Mouse (Mus musculus): ENCODE data around the gene Cyp4f39.
A peak's percentile ranks its signal among the peaks of the same experiment; 100 is the strongest.
"Not testable (repeated sequence)": the region's sequence is repeated elsewhere in the genome, so short reads cannot be mapped to it uniquely, and the experiment has no call there.

The Cyp4f39 gene

GRCm38 (mm10) chr17:32474954-32475560, 22.5 kb downstream of the Cyp4f39 start:
- no peak for DNase-seq (ENCODE audit: low spot score in 2 of 2)

DNA sequence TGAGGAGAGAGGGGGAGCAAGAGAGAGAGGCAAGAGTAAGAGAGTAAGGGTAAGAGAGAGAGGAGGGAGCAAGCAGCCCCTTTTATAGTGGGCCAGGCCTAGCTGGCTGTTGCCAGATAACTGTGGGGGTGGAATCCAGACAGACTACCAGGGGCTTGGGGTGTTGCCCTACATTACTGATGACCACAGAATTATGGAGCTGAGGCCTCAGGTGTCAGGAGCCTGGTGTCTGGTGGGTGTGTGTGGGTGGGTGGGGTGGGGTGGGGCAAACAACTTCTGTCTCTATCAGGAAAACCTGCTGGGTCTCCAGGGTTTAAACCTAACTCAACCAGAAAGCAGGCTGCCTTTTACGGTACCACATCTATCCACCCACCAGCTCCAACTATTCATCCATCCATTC, 24.7 kb downstream of the Cyp4f39 start:
- DNase-seq (ENCODE audit: low spot score in 2 of 2), result no peak

- no peak for DNase-seq (ENCODE audit: low spot score in 2 of 2)
Measured at GRCm38 (mm10) chr17:32478727-32479126, 26.2 kb downstream of the Cyp4f39 start.

- no peak for DNase-seq (ENCODE audit: low spot score in 2 of 2)
Measured at GRCm38 (mm10) chr17:32479554-32480506, 27.3 kb downstream of the Cyp4f39 start.

GRCm38 (mm10) chr17:32481766-32482165, 29.2 kb downstream of the Cyp4f39 start:
- DNase-seq (ENCODE audit: low spot score in 2 of 2), result no peak

DNA sequence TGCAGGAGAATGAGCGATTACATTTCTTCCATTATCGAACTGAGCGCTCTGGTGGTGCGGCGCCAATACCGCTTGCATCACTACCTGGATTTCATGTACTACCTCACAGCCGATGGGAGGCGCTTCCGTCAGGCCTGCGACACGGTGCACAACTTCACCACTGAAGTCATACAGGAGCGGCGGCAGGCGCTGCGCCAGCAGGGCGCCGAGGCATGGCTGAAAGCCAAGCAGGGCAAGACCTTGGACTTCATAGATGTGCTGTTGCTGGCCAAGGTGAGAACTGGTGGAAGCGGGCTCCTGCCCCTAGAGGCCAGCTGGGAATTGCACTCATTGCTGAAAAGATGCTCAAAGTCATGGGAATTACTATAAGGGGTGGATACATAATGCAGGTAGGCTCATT, 30.7 kb downstream of the Cyp4f39 start:
- DNase-seq (ENCODE audit: low spot score in 2 of 2), result peak; percentile 45 to 60

GRCm38 (mm10) chr17:32492349-32492980, 39.9 kb downstream of the Cyp4f39 start:
- DNase-seq (ENCODE audit: low spot score in 2 of 2), result no peak

GRCm38 (mm10) chr17:32494601-32495000, 42.1 kb downstream of the Cyp4f39 start:
- DNase-seq (ENCODE audit: low spot score in 2 of 2), result peak; percentile 55 to 79

DNA sequence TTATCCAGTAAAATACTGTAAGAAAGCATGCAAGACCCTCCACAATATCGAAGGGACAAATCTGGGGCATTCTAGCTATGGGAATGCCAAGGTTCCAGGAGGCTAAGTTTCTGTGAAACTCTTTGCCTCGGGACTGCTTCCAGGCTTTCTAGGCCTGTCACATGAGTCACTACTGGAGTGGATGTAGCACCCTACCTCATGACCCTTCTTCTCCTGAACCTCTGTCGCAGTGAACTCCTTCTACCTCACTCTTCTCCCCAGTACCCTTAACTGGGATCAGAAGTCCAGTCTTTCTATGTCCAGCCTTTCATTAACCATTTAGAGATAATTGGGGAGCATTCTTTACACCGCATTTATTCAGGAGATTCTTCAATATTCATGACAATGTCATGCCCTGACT, 48.0 kb downstream of the Cyp4f39 start:
- not testable (repeated sequence) for DNase-seq (ENCODE audit: low spot score in 2 of 2)

DNA sequence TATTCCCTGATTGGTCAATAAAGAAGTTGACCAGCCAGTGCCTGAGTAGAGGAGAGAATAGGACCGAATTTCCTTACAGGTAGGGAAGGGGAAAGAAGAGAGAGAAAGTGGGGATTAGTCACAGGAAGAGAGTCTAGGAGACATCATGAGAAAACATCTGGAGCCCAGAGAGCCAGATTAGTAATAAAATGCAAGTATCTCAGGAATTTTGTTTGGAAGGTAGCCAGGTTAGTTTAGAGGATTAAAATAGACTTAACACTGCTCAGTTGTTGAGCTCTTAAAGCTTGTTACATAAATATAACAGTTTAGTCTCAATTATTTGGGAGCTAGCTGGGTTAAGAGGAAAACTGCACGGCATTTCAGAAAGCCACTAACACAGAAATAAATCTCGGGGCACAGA, 48.5 kb downstream of the Cyp4f39 start:
- no peak for DNase-seq (ENCODE audit: low spot score in 2 of 2)

DNA sequence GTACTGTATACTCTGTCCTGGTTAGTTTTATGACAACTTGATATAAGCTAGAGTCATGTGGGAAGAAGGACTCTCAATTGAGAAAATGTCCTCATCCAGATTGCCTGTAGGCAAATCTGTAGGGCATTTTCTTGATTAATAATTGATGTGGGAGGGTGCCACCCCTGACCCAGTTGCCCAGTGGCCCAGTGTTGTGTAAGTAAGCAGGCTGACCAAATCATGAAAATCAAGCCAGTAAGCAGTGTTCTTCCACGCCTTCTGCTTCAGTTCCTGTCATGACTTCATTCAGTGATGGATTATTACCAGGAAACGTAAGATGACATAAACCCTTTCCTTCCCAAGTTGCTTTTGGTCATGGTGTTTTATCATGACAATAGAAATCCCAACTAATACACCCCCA, 50.6 kb downstream of the Cyp4f39 start:
- no peak for DNase-seq (ENCODE audit: low spot score in 2 of 2)

DNA sequence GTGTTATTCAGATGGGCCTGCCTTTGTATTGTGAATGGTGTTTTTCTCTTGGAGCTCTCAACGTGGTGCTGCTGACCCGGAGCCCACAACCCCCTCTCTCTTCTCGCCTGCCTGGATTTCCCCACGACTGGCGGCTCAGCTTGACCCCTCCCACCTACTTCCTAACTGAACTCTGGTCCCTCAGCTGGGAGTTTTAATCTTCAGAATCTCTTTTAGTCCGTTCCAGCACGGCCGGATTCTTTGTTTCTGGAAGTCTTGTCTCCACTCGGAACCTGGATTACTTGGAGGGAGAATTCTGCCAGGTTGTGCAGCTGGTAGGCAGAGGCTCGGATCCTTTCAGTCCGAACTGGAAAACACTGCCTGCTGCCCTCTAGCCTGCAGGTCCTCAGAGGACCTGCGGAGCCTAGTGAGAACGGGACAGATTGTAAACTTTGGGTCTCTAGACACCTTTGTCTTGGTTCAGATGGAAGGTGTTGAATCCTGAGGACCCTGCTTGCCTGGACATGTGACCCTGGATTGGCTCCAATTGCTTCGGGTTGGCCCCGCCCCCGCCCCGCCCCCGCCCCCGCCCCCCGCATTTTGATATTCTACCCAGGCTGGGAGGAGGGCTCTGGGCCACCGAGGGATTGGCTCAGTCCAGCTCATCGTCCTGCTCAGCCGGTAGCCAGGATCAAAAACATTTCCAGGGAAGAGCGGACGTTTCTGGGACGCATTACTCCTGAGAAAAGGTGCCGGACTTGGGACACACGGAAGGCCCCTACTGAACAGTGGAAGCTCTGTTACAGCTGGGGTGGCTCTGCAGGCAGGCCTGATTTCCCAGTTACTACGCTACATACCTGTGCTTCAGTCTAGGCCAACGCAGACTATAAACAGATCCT, 53.6 kb downstream of the Cyp4f39 start, which contains the start of gene Cyp4f17:
Gene Cyp4f17 (plus strand): TSS at position 200 of the 878 bp plus-strand sequence.
- no peak for DNase-seq (ENCODE audit: low spot score in 2 of 2)

- DNase-seq (ENCODE audit: low spot score in 2 of 2), result no peak
Measured at GRCm38 (mm10) chr17:32506729-32507245, 54.3 kb downstream of the Cyp4f39 start.

GRCm38 (mm10) chr17:32516126-32516525, 63.6 kb downstream of the Cyp4f39 start:
- DNase-seq (ENCODE audit: low spot score in 2 of 2), result no peak

- no peak for DNase-seq (ENCODE audit: low spot score in 2 of 2)
Measured at GRCm38 (mm10) chr17:32521981-32522380, 69.5 kb downstream of the Cyp4f39 start.

GRCm38 (mm10) chr17:32522386-32522785, 69.9 kb downstream of the Cyp4f39 start:
- no peak for DNase-seq (ENCODE audit: low spot score in 2 of 2)

- no peak for DNase-seq (ENCODE audit: low spot score in 2 of 2)
Measured at GRCm38 (mm10) chr17:32522816-32523215, 70.3 kb downstream of the Cyp4f39 start.

DNA sequence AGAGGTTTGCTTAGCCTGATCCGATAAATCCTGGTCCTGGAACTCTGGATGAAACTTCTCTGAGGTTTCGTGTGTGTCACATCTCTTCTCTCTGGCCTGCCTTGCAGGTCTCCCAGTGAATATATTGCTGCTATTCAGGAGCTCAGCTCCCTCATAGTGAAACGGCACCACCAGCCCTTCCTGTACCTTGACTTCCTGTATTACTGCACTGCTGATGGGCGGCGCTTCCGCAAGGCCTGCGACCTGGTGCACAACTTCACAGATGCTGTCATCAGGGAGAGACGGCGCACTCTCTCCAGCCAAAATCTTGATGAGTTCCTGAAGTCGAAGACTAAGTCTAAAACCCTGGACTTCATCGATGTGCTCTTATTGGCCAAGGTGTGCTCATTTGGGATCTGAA, 71.4 kb downstream of the Cyp4f39 start:
- DNase-seq (ENCODE audit: low spot score in 2 of 2), result no peak

DNA sequence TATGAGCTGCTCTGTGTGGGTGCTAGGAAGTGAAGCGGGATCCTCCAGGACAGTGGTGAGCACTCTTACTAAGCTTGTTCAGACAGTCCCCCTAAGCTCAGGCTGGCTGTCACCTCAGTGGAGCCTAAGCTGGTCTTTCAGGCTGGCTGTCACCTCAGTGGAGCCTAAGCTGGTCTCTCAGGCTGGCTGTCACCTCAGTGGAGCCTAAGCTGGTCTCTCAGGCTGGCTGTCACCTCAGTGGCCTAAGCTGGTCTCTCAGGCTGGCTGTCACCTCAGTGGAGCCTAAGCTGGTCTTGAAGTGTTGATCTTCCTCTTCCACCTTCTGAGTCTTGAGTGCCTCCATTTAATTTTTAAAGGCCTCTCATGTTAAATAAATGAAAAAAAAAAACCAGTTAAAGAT, 73.8 kb downstream of the Cyp4f39 start:
- not testable (repeated sequence) for DNase-seq (ENCODE audit: low spot score in 2 of 2)

DNA sequence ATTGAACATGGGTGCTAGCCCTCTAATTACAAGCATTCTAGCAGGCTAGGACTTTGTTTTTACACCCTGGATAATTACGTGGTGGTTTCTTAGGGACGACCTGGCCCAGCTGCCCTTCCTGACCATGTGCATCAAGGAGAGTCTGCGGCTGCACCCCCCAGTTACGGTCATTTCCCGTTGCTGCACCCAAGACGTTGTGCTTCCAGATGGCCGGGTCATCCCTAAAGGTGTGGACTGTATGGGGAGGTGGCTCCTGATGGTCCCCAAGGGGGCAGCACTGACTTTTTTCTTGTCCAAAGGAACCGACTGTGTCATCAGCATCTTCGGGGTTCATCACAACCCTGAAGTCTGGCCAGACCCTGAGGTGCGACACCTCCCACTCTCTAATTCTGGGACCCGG, 75.2 kb downstream of the Cyp4f39 start:
- DNase-seq (ENCODE audit: low spot score in 2 of 2), result no peak
